Mouse (Mus musculus) cerebellum, postnatal 36 days (tissue): ENCODE data around the gene Ssxa1.
"Not testable (repeated sequence)": the region's sequence is repeated elsewhere in the genome, so short reads cannot be mapped to it uniquely, and the experiment has no call there.

Experiments used
- DNase-seq, 2 experiments: peaks; one replicate each; pipeline ENCODE4 v3.0.0; 2021 to 2022; ENCODE audit warnings: mixed read lengths in 2 of 2

Ssxa1 gene

GRCm38 (mm10) chrX:21115520-21115919 is at the start of gene Ssxa1:
TSS of gene Ssxa1 (plus strand) at chrX:21115820.
- no peak for DNase-seq

- DNase-seq = no peak
Observed at GRCm38 (mm10) chrX:21068106-21068505, 47.5 kb upstream of the Ssxa1 start, which contains the start of gene Spaca5. TSS of gene Spaca5 (plus strand) at chrX:21068406.

- no peak for DNase-seq
Observed at GRCm38 (mm10) chrX:21088645-21088982, 27.0 kb upstream of the Ssxa1 start.

GRCm38 (mm10) chrX:21088983-21089866 is 26.4 kb upstream of the Ssxa1 start, which contains the start of gene Zfp300:
TSS of gene Zfp300 (minus strand) at chrX:21089527.
- DNase-seq = peak; percentile 68 to 70

- peak in 1 of 2 experiments; percentile 1 for DNase-seq
Observed at GRCm38 (mm10) chrX:21089867-21090239, 25.8 kb upstream of the Ssxa1 start.

GRCm38 (mm10) chrX:21146675-21147074 is 31.1 kb downstream of the Ssxa1 start:
- not testable (repeated sequence) for DNase-seq
